Mouse (Mus musculus) liver, embryonic 12.5 days (tissue): ENCODE results near the gene Fanci. TPM values are rescaled to one million over a fixed set of nuclear protein-coding genes. Genes with fewer than 3 reads are reported as not detected.

Experiments
- ATAC-seq: fragments of 200-750 bp; cut with Nextera tagmentation; 2 replicates; pipeline ENCODE4 v1.8.0; 2017; ENCODE audit warnings: moderate number of reproducible peaks, mild to moderate bottlenecking, moderate library complexity
- H3K27ac ChIP-seq: fragments of 300-500 bp; sonication (generic); 2 replicates; pipeline ENCODE4 v1.5.1; 2016; ENCODE audit warnings: mild to moderate bottlenecking
- H3K27me3 ChIP-seq: fragments of 300-500 bp; sonication (generic); replicated peaks from 2 replicates; pipeline ENCODE4 v1.6.1; 2016; ENCODE audit warnings: mild to moderate bottlenecking, moderate library complexity
- H3K36me3 ChIP-seq: fragments of 300-500 bp; sonication (generic); 2 replicates; pipeline ENCODE4 v1.6.1; 2016; ENCODE audit warnings: mild to moderate bottlenecking, moderate library complexity
- H3K4me1 ChIP-seq: fragments of 300-500 bp; sonication (generic); 2 replicates; pipeline ENCODE4 v1.6.1; 2016
- H3K4me2 ChIP-seq: fragments of 300-500 bp; sonication (generic); 2 replicates; pipeline ENCODE4 v1.6.1; 2016; ENCODE audit warnings: mild to moderate bottlenecking, moderate library complexity
- H3K4me3 ChIP-seq: fragments of 300-500 bp; sonication (generic); 2 replicates; pipeline ENCODE4 v1.5.1; 2016; ENCODE audit warnings: mild to moderate bottlenecking, moderate library complexity
- H3K9ac ChIP-seq: fragments of 300-500 bp; sonication (generic); 2 replicates; pipeline ENCODE4 v1.6.1; 2016; ENCODE audit warnings: mild to moderate bottlenecking, moderate library complexity
- H3K9me3 ChIP-seq: fragments of 300-500 bp; sonication (generic); replicated peaks from 2 replicates; pipeline ENCODE4 v1.6.1; 2016; ENCODE audit warnings: mild to moderate bottlenecking, moderate library complexity
- WGBS: fragments of 180-500 bp; shearing (Covaris S2); methylation state at CpG from one replicate; pipeline ENCODE4 v1.1.7; 2016; ENCODE audit not compliant: insufficient replicate concordance; 5-methylcytosine and 5-hydroxymethylcytosine counted together
- polyA plus RNA-seq: library from polyadenylated mRNA; unstranded; fragments of >200 nt; fragmentation: Nextera tagmentation; extraction: Ambion mirVana; gene quantifications from 2 replicates; pipeline ENCODE4 v1.2.1, GENCODE M21; 2016

Fanci gene
- 13.8 and 14.4 TPM in 2 replicates for polyA plus RNA-seq

DNA sequence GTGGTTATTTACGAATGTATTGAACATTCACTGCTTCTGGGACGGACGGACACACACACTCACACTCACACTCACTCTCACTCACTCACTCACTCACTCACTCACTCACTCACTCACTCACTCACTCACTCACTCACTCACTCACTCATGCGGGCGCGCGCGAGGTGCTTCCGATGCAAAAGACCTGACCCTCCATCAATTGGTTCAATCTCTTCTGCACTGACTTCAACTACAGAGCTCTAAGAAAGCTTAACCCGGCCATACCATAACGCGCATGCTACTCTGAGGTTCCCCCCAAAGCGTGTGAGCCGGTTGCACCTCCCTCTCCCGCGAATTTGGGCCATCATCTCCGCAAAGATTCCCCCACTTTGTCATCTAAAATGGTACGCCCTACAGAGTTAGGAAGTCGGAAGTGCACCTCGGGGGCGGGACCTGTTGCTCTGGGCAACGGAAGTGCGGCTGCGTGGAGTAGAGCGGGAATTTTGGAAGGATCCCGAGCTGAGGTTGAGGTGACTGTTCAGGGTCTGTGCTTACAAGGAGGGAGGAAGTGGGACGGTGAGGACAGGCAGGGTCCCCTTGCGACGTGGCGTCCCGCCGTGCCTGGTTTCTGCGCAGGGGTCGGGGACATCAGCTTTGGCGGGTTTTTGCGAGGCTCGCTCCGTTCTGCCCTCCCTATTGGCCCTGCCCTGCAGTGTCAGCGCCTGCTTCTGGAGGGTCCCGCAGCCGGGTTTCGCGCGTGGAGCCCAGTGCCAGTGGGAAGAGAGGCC lies at the start of gene Fanci:
TSS of gene Fanci (plus strand) at position 47 of the 767 bp plus-strand sequence.
- peak within 1 kb of the TSS; percentile 93 for H3K4me2 ChIP-seq
- peak within 1 kb of the TSS; percentile 82 for H3K9ac ChIP-seq
- H3K27ac ChIP-seq, result peak within 1 kb of the TSS; percentile 88
- H3K4me1 ChIP-seq, result peaks cover 15% of the 10 kb centered on the region
- H3K27me3 ChIP-seq, result peaks cover 10% of the 10 kb centered on the region; the same call in 1 of the 2 replicates
- H3K9me3 ChIP-seq, result no peaks in the 10 kb centered on the region
- under 1% methylated on average over 44 of the region's 44 CpGs for WGBS
- peak within 1 kb of the TSS; percentile 77 for H3K4me3 ChIP-seq
- peaks cover 10% of the 10 kb centered on the region for H3K36me3 ChIP-seq
- peak; percentile 90 for ATAC-seq

DNA sequence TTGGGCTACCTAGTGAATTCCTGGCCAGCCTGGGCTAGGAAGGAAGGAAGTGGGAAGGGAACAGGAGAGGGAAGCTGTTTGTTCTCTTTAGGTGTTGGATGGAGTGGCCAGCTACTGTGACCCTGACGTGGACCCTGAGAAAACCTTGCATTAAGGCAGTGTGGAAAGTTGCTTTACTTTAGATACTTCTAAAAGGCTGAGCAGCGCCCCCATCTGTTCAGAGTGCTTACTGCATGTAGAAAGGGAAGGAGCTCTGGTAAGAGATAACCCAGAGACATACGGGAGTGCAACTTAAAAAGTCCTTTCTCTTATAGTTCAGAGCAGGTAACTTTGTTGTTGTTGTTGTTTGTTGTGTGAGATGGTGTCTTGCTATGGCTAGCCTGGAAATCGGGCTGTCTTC lies 45.8 kb upstream of the Fanci start:
- no peak for ATAC-seq
- Histone ChIP-seq H3K36me3 (peaks cover 77% of the 10 kb centered on the region), H3K4me2 (no peak overlapping the region), H3K9ac (no peak overlapping the region), H3K27ac (no peak overlapping the region), H3K4me1 (no peaks in the 10 kb centered on the region), H3K27me3 (no peaks in the 10 kb centered on the region), H3K4me3 (no peak overlapping the region), H3K9me3 (no peaks in the 10 kb centered on the region)
- 44% methylated on average over 4 of the region's 4 CpGs for WGBS

DNA sequence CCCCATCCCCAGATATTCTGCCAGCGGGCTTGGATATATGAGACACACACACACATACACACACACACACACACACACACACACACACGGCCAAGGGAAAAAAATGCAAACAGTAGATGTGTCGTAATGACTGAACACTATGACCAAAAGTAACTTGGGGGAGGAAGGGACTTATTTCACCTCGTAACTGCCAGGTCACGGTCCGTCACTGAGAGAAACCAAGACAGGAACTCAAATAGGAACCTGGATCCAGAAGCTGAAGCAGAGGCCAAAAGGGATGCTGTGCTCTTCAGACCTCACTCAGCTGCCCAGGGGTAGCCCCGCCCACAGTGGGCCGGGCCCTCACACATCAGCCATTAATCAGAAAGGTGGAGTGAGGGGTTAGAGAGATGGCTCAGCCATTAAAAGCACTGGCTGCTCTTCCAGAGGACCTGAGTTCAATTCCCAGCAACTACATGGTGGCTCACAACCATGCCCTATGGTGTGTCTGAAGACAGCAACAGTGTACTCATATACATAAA lies 45.1 kb upstream of the Fanci start:
- Histone ChIP-seq H3K9ac (no peak overlapping the region), H3K4me2 (no peak overlapping the region), H3K27me3 (no peaks in the 10 kb centered on the region), H3K27ac (no peak overlapping the region), H3K9me3 (no peaks in the 10 kb centered on the region), H3K36me3 (peaks cover 84% of the 10 kb centered on the region), H3K4me3 (no peak overlapping the region), H3K4me1 (no peaks in the 10 kb centered on the region)
- ATAC-seq, result no peak
- 70% methylated on average over 8 of the region's 8 CpGs for WGBS

DNA sequence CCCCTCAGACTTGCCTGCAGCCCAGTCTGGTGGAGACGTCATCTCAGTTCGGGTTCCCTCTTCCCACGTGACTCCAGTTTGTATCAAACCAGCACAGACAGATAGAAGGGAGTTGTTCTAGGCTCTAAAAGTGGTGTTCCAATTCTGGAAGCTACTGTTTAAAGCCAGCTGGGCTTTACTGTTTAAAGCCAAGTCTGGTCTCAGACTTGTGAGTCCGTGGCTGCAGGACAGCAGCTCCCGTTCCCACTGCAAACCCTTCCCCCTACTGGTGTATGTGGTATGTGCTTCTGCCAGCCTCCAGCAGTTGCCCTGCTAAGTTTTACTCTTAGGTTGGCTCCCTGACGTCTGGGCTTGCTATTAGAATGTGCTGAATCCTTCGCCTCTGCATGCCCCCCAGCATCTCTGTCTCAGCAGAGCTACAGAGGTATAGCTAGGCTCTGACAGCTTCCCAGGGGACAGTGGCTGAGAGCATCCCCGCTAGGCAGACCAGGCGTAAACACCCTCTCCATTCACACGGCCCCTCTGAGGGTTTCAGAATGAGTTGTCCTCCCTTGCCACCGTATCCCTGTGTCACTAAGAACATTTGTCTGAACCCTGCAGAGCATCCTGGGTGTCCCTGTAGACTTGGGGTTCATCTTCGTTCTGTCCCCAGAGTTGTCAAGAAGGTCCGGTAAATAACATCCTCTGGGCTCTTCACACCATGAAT lies 44.5 kb upstream of the Fanci start:
- Histone ChIP-seq H3K4me3 (no peak overlapping the region), H3K4me2 (no peak overlapping the region), H3K9ac (no peak overlapping the region), H3K27me3 (no peaks in the 10 kb centered on the region), H3K27ac (no peak overlapping the region), H3K9me3 (no peaks in the 10 kb centered on the region), H3K4me1 (no peaks in the 10 kb centered on the region), H3K36me3 (peaks cover 90% of the 10 kb centered on the region)
- ATAC-seq, result no peak
- 82% methylated on average over 13 of the region's 13 CpGs for WGBS

DNA sequence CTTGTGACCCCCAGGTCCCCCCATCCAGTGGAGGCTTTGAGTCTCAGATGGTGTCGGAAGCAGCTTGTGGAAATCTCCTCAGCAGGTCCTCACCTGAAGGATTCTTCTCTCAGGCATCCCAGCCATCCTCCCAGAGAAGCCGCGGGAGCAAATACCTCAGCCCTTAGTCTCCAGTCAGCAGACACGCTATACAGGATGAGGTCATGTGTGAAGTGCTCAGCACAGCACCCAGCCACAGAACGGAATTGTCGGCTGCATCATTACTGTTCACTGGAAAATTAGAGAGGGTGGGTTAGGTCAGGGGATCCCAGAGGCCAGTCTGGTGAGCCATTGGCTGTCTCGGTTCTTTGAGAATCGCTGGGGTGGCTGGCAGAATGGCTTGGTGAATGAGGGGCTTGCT lies 42.9 kb upstream of the Fanci start:
- no peaks in the 10 kb centered on the region for H3K9me3 ChIP-seq
- WGBS, result 90% methylated on average over 8 of the region's 8 CpGs
- H3K4me3 ChIP-seq, result no peak overlapping the region
- H3K4me2 ChIP-seq, result no peak overlapping the region
- H3K36me3 ChIP-seq, result peaks cover 92% of the 10 kb centered on the region
- H3K9ac ChIP-seq, result no peak overlapping the region
- no peak overlapping the region for H3K27ac ChIP-seq
- no peak for ATAC-seq
- H3K4me1 ChIP-seq, result no peaks in the 10 kb centered on the region
- no peaks in the 10 kb centered on the region for H3K27me3 ChIP-seq

DNA sequence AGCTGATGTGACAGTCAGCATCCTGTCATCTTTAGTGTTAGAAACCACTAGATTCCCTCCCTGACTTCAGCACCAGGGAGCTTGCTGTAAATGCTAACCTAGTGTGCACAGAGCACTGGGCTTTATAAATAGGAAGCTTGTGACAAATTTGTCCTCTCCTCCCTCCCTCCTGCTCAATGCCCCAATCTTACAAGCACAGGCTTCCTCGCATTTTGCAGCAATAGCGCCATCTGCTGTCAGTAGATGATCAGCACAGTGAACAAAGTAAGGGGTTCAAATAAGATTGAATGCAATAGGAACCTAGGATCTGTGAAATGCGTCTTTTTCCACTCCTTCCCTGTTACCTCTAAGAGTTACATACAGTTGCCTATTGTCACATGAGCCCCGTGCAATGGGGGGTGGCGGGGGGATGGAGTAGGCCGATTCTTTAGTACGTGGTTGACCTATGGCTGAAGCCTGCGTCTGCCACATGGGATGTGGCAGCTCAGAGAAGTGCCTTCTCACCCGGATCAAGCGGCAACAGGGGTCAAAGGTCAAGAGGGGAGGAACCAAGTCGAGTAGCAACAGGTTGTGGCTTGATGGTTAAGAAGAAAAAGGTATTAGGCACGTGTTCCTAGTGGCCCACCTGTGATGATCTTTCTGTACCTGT lies 41.9 kb upstream of the Fanci start:
- H3K9ac ChIP-seq, result no peak overlapping the region
- H3K4me1 ChIP-seq, result no peaks in the 10 kb centered on the region
- H3K27ac ChIP-seq, result no peak overlapping the region
- WGBS, result 52% methylated on average over 12 of the region's 12 CpGs
- peak; percentile 31 for ATAC-seq
- H3K36me3 ChIP-seq, result peaks cover 96% of the 10 kb centered on the region
- no peak overlapping the region for H3K4me3 ChIP-seq
- H3K27me3 ChIP-seq, result no peaks in the 10 kb centered on the region
- H3K9me3 ChIP-seq, result no peaks in the 10 kb centered on the region
- no peak overlapping the region for H3K4me2 ChIP-seq

DNA sequence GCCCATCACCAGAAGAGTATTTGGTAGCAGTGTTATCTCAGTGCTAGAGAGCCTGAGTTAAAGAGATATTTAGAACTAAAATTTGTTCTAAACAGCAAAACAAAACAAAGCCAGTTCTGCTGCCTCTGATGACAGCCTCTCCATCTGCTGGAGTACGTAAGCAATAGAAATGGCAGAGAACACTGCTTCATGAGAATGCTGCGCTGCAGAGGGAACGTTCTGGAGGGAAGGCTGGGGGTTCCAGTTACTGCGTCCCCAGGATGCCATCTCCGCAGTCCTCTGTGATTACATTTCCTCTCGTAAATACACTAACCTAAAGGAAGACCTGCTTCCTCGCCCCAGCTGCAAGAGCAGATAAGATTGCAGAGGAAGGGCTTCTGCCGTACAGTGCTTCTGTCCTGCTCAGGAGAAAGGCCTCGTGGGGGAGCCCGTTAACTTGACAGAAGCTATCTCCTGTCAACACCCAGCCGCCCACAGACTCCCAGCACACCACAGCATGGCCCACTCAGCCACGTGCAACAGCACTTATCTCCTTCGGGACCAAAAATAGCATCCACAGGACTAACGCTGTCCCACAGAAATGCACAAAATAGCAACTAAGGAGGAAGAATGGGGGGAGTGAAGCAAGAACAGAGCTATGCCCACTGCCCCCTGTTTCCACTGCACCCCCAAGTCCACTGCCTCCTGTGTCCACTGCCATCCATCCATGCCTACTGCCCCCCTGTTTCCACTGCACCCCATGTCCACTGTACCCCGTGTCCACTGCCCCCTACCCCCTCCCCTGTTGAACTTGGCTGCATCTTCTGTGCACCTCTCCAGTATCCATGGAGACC lies 33.2 kb upstream of the Fanci start:
- no peaks in the 10 kb centered on the region for H3K9me3 ChIP-seq
- H3K36me3 ChIP-seq, result peaks cover 91% of the 10 kb centered on the region
- WGBS, result 7% methylated on average over 15 of the region's 15 CpGs
- H3K27me3 ChIP-seq, result peaks cover 11% of the 10 kb centered on the region; the same call in 1 of the 2 replicates
- H3K4me3 ChIP-seq, result no peak overlapping the region
- peaks cover 47% of the 10 kb centered on the region for H3K4me1 ChIP-seq
- H3K27ac ChIP-seq, result peak overlapping the region; percentile 26; the same call in 1 of the 2 replicates
- H3K9ac ChIP-seq, result no peak overlapping the region
- ATAC-seq, result peak; percentile 90
- peak overlapping the region; percentile 48 for H3K4me2 ChIP-seq

DNA sequence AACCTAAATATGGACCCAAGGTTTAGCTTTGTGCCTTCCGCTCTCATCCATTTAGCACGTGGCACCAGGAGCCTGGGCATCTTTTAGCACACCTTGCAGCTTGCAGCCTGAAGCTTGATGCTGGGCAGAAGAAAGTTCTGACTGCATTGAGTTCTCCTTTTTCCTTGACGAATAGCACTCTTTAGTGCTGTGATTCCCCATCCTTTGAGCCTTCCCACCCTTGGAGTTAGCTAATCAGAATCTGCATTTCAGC lies 32.6 kb upstream of the Fanci start:
- H3K4me2 ChIP-seq, result peak overlapping the region; percentile 48
- H3K36me3 ChIP-seq, result peaks cover 89% of the 10 kb centered on the region
- H3K9me3 ChIP-seq, result no peaks in the 10 kb centered on the region
- H3K4me3 ChIP-seq, result no peak overlapping the region
- peaks cover 11% of the 10 kb centered on the region; the same call in 1 of the 2 replicates for H3K27me3 ChIP-seq
- WGBS, result 39% methylated on average over 3 of the region's 3 CpGs
- no peak for ATAC-seq
- H3K9ac ChIP-seq, result no peak overlapping the region
- H3K27ac ChIP-seq, result 0 out of 2 replicates have a peak overlapping the region, but pooled peaks have one; percentile 26
- H3K4me1 ChIP-seq, result peaks cover 52% of the 10 kb centered on the region

DNA sequence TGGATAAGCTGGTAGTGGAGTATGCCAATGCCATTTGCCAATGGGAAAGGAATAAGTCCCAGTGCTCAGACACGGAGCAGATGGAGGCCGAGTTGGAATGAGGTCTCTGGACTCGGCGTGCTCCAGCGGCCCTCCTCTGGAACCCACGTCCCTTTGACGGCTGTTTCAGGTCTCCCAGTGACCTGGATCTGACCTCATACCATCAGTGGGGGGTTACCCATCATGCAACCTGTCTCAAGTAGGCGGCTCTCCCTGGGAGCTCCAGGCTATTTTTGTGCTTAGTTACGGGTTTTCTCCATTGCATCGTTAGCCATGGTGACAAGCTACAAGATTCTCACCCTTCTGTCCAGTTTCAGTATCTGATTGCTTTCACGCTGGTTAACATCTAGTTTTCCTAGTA lies 31.7 kb upstream of the Fanci start:
- ATAC-seq, result no peak
- Histone ChIP-seq H3K9me3 (no peaks in the 10 kb centered on the region), H3K27ac (no peak overlapping the region), H3K4me1 (peaks cover 54% of the 10 kb centered on the region), H3K4me3 (no peak overlapping the region), H3K4me2 (no peak overlapping the region), H3K36me3 (peaks cover 83% of the 10 kb centered on the region), H3K9ac (no peak overlapping the region), H3K27me3 (peaks cover 11% of the 10 kb centered on the region; the same call in 1 of the 2 replicates)
- 82% methylated on average over 11 of the region's 11 CpGs for WGBS

DNA sequence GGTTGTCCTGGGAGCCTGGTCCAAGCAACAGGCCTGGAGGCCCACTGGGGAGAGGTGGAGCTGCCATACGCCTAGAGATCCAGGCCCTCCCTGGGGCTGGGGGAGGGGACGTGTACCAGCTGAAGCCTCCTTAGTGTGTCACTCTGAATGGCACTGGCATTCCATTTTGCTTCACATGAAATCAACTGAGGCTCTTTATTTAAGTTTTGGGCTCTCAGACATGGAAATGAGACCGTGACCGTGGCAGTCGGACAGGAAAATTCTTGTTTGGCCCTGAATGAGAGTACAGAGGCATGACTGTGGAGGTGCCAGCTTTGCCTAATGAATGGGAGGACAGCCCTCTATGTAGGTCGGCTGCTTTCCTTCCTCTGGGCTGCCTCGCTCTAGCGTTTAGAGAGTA lies 29.5 kb upstream of the Fanci start:
- H3K9ac ChIP-seq, result no peak overlapping the region
- peaks cover 11% of the 10 kb centered on the region; the same call in 1 of the 2 replicates for H3K27me3 ChIP-seq
- no peak for ATAC-seq
- no peak overlapping the region for H3K4me2 ChIP-seq
- peaks cover 69% of the 10 kb centered on the region for H3K36me3 ChIP-seq
- 70% methylated on average over 8 of the region's 8 CpGs for WGBS
- H3K4me3 ChIP-seq, result no peak overlapping the region
- no peak overlapping the region for H3K27ac ChIP-seq
- no peaks in the 10 kb centered on the region for H3K9me3 ChIP-seq
- peaks cover 51% of the 10 kb centered on the region for H3K4me1 ChIP-seq

DNA sequence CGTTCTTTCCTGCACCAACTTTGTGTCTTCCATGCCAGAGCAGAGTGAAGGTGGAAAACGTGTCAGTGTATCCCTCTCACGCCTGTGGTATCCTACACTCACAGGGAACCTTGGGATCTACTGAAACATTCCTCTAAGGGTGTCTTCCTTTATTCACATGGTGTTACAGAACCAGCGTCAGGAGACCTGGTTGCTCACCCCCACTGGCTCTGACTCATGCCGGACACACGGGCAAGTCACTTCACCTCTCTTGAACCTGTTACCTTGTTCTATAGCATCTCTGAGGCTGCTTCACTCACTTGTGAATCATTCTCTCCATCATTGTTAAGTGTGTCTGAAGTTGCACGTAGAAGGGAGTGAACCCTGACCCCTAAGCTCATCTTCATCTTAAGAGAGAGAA lies 28.9 kb upstream of the Fanci start:
- ATAC-seq, result no peak
- H3K9ac ChIP-seq, result no peak overlapping the region
- H3K4me3 ChIP-seq, result no peak overlapping the region
- no peak overlapping the region for H3K4me2 ChIP-seq
- 66% methylated on average over 7 of the region's 7 CpGs for WGBS
- 0 out of 2 replicates have a peak overlapping the region, but pooled peaks have one; percentile 10 for H3K27ac ChIP-seq
- peaks cover 47% of the 10 kb centered on the region for H3K4me1 ChIP-seq
- peaks cover 11% of the 10 kb centered on the region; the same call in 1 of the 2 replicates for H3K27me3 ChIP-seq
- H3K36me3 ChIP-seq, result peaks cover 64% of the 10 kb centered on the region
- no peaks in the 10 kb centered on the region for H3K9me3 ChIP-seq
